Mouse (Mus musculus) forebrain, embryonic 14.5 days (tissue): ENCODE data around the gene Ehbp1l1. TPM values are rescaled to one million over a fixed set of nuclear protein-coding genes. Genes with fewer than 3 reads are reported as not detected.

Experiments used
- ATAC-seq: fragments of 200-750 bp; cut with Nextera tagmentation; 2 replicates; pipeline ENCODE4 v1.8.0; 2017; ENCODE audit warnings: mild to moderate bottlenecking, moderate library complexity
- DNase-seq: peaks from one replicate; pipeline ENCODE4 v3.0.0-alpha.2; 2015; ENCODE audit warnings: low spot score
- H3K27ac ChIP-seq: fragments of 300-500 bp; sonication (generic); 2 replicates; pipeline ENCODE4 v1.5.1; 2014; ENCODE audit warnings: low read depth, mild to moderate bottlenecking, control low read depth, low read length, moderate library complexity
- H3K27me3 ChIP-seq: fragments of 300-500 bp; sonication (generic); replicated peaks from 2 replicates; pipeline ENCODE4 v1.6.1; 2014; ENCODE audit warnings: low read length, control low read depth, mixed read lengths; ENCODE audit not compliant: control insufficient read depth, insufficient read depth
- H3K36me3 ChIP-seq: fragments of 300-500 bp; sonication (generic); 2 replicates; pipeline ENCODE4 v1.6.1; 2014; ENCODE audit warnings: low read length, control low read depth; ENCODE audit not compliant: control insufficient read depth, insufficient read depth
- H3K4me1 ChIP-seq: fragments of 300-500 bp; sonication (generic); 2 replicates; pipeline ENCODE4 v1.6.1; 2014; ENCODE audit warnings: antibody characterized with exemption, low read length, control low read depth; ENCODE audit not compliant: control insufficient read depth, insufficient read depth
- H3K4me2 ChIP-seq: fragments of 300-500 bp; sonication (generic); 2 replicates; pipeline ENCODE4 v1.6.1; 2014; ENCODE audit warnings: mild to moderate bottlenecking, control low read depth, low read length
- H3K4me3 ChIP-seq: fragments of 300-500 bp; sonication (generic); 2 replicates; pipeline ENCODE4 v1.5.1; 2014; ENCODE audit warnings: low read depth, low read length, control low read depth
- H3K9ac ChIP-seq: fragments of 300-500 bp; sonication (generic); 2 replicates; pipeline ENCODE4 v1.6.1; 2014; ENCODE audit warnings: mild to moderate bottlenecking, low read length, control low read depth, moderate library complexity
- H3K9me3 ChIP-seq: fragments of 300-500 bp; sonication (generic); replicated peaks from 2 replicates; pipeline ENCODE4 v1.6.1; 2016; ENCODE audit warnings: low read length, control low read depth, mixed read lengths; ENCODE audit not compliant: control insufficient read depth
- WGBS: fragments of 180-500 bp; shearing (Covaris S2); extraction: QIAGEN DNeasy Blood & Tissue Kit; methylation state at CpG from one replicate; pipeline ENCODE4 v1.1.7; 2014; 5-methylcytosine and 5-hydroxymethylcytosine counted together
- polyA plus RNA-seq: library from polyadenylated mRNA; unstranded; fragments of >200 nt; fragmentation: Nextera tagmentation; extraction: Ambion mirVana; gene quantifications from 2 replicates; pipeline ENCODE4 v1.2.1, GENCODE M21; 2014

Ehbp1l1 gene
- 7.0 and 10.1 TPM in 2 replicates for polyA plus RNA-seq

GRCm38 (mm10) chr19:5725767-5726515 is at the start of gene Ehbp1l1:
Gene Ehbp1l1 (minus strand): TSS chr19:5726317.
- DNase-seq (no peak), ATAC-seq (no peak)
- Histone ChIP-seq H3K27me3 (no peaks in the 10 kb centered on the region), H3K4me1 (peaks cover 38% of the 10 kb centered on the region), H3K4me3 (peak within 1 kb of the TSS; percentile 99), H3K4me2 (peak within 1 kb of the TSS; percentile 99), H3K9ac (peak within 1 kb of the TSS; percentile 100), H3K27ac (no peak within 1 kb of the TSS), H3K36me3 (peaks cover 55% of the 10 kb centered on the region), H3K9me3 (no peaks in the 10 kb centered on the region)
- WGBS = 18% methylated on average over 40 of the region's 49 CpGs

- Histone ChIP-seq H3K27ac (peak within 1 kb of the TSS; percentile 45; the same call in 1 of the 2 replicates), H3K4me1 (peaks cover 8% of the 10 kb centered on the region), H3K9me3 (no peaks in the 10 kb centered on the region), H3K4me3 (peak within 1 kb of the TSS; percentile 71), H3K4me2 (peak within 1 kb of the TSS; percentile 88), H3K36me3 (peaks cover 35% of the 10 kb centered on the region), H3K27me3 (no peaks in the 10 kb centered on the region), H3K9ac (peak within 1 kb of the TSS; percentile 87)
- under 1% methylated on average over 64 of the region's 64 CpGs for WGBS
- DNase-seq (peak; percentile 82), ATAC-seq (peak; percentile 96)
These were observed 45.1 kb upstream of the Ehbp1l1 start, which contains the start of gene Scyl1 for GRCm38 (mm10) chr19:5770925-5771860. Gene Scyl1 (minus strand): TSS chr19:5771419.

- no peak overlapping the region for H3K27ac ChIP-seq
- DNase-seq (no peak), ATAC-seq (no peak)
- H3K4me3 ChIP-seq = peak overlapping the region; percentile 71
- 51% methylated on average over 9 of the region's 9 CpGs for WGBS
- peaks cover 44% of the 10 kb centered on the region for H3K36me3 ChIP-seq
- no peaks in the 10 kb centered on the region for H3K27me3 ChIP-seq
- H3K4me1 ChIP-seq = peaks cover 8% of the 10 kb centered on the region
- no peaks in the 10 kb centered on the region for H3K9me3 ChIP-seq
- peak overlapping the region; percentile 88 for H3K4me2 ChIP-seq
- H3K9ac ChIP-seq = peak overlapping the region; percentile 87
These were observed 44.2 kb upstream of the Ehbp1l1 start for GRCm38 (mm10) chr19:5770311-5770710.

- H3K27ac ChIP-seq = no peak overlapping the region
- H3K9me3 ChIP-seq = no peaks in the 10 kb centered on the region
- H3K4me2 ChIP-seq = no peak overlapping the region
- no peak overlapping the region for H3K4me3 ChIP-seq
- H3K27me3 ChIP-seq = no peaks in the 10 kb centered on the region
- H3K36me3 ChIP-seq = peaks cover 71% of the 10 kb centered on the region
- peaks cover 8% of the 10 kb centered on the region for H3K4me1 ChIP-seq
- WGBS = 88% methylated on average over 4 of the region's 4 CpGs
- no peak overlapping the region for H3K9ac ChIP-seq
- no peak for DNase-seq
- no peak for ATAC-seq
These were observed 41.2 kb upstream of the Ehbp1l1 start for GRCm38 (mm10) chr19:5767271-5767670.

- Histone ChIP-seq H3K36me3 (peaks cover 96% of the 10 kb centered on the region), H3K9me3 (no peaks in the 10 kb centered on the region), H3K9ac (no peak overlapping the region), H3K4me1 (no peaks in the 10 kb centered on the region), H3K4me3 (no peak overlapping the region), H3K4me2 (no peak overlapping the region), H3K27me3 (no peaks in the 10 kb centered on the region), H3K27ac (no peak overlapping the region)
- ATAC-seq = no peak
- DNase-seq = no peak
- WGBS = 98% methylated on average over 6 of the region's 6 CpGs
These were observed 37.0 kb upstream of the Ehbp1l1 start for GRCm38 (mm10) chr19:5763163-5763562.

- Histone ChIP-seq H3K9ac (no peak overlapping the region), H3K4me3 (no peak overlapping the region), H3K4me2 (no peak overlapping the region), H3K27ac (no peak overlapping the region), H3K36me3 (peaks cover 66% of the 10 kb centered on the region), H3K9me3 (no peaks in the 10 kb centered on the region), H3K4me1 (peaks cover 4% of the 10 kb centered on the region; the same call in 1 of the 2 replicates), H3K27me3 (peaks cover 26% of the 10 kb centered on the region)
- DNase-seq = no peak
- no peak for ATAC-seq
- 90% methylated on average over 14 of the region's 14 CpGs for WGBS
These were observed 32.8 kb upstream of the Ehbp1l1 start for GRCm38 (mm10) chr19:5758878-5759403.

- H3K27me3 ChIP-seq = peaks cover 26% of the 10 kb centered on the region
- WGBS = 13% methylated on average over 36 of the region's 36 CpGs
- no peak overlapping the region for H3K4me3 ChIP-seq
- H3K9ac ChIP-seq = peak overlapping the region; percentile 42; the same call in 1 of the 2 replicates
- DNase-seq = peak; percentile 32
- H3K27ac ChIP-seq = no peak overlapping the region
- peak overlapping the region; percentile 28; the same call in 1 of the 2 replicates for H3K4me2 ChIP-seq
- peaks cover 4% of the 10 kb centered on the region; the same call in 1 of the 2 replicates for H3K4me1 ChIP-seq
- peaks cover 51% of the 10 kb centered on the region for H3K36me3 ChIP-seq
- H3K9me3 ChIP-seq = no peaks in the 10 kb centered on the region
- ATAC-seq = peak; percentile 63
These were observed 31.0 kb upstream of the Ehbp1l1 start for GRCm38 (mm10) chr19:5756991-5757636.

- DNase-seq (peak; percentile 32), ATAC-seq (peak; percentile 61)
- no peak overlapping the region for H3K4me3 ChIP-seq
- H3K4me2 ChIP-seq = peak overlapping the region; percentile 28; the same call in 1 of the 2 replicates
- H3K9me3 ChIP-seq = no peaks in the 10 kb centered on the region
- H3K27ac ChIP-seq = no peak overlapping the region
- peaks cover 4% of the 10 kb centered on the region; the same call in 1 of the 2 replicates for H3K4me1 ChIP-seq
- peaks cover 26% of the 10 kb centered on the region for H3K27me3 ChIP-seq
- H3K9ac ChIP-seq = peak overlapping the region; percentile 42; the same call in 1 of the 2 replicates
- H3K36me3 ChIP-seq = peaks cover 44% of the 10 kb centered on the region
- WGBS = 8% methylated on average over 28 of the region's 29 CpGs
These were observed 30.3 kb upstream of the Ehbp1l1 start for GRCm38 (mm10) chr19:5756321-5756985.
